Comparison of ENCODE assay signal across 9 mouse cellular contexts in genomic region chr6:120174602-120175115, GRCm38 (mm10).
A peak's percentile ranks its signal among the peaks of the same experiment; 100 is the strongest.
DNase-seq lines count a peak whose midpoint lies in the region; ATAC-seq and TF ChIP-seq lines count a peak whose summit lies in the region.
"Had no signal": no experiment of that assay in that cellular context is flagged by ENCODE, and none has a peak within 500 bp of the region (broad histone marks: within the 10 kb centered on the region; RNA-seq: fewer than 3 reads in every experiment).

No protein-coding gene starts in this region.

- H3K27ac ChIP-seq in forebrain, embryonic 11.5 days (ENCODE audit: low read depth, low read length): no peak overlapping the region
- no peak overlapping the region for H3K27ac ChIP-seq in forebrain, postnatal 0 days (ENCODE audit: low read depth, low read length)
- H3K27ac ChIP-seq in heart, embryonic 12.5 days (ENCODE audit: poor library complexity, severe bottlenecking): peak overlapping the region; percentile 92
- peak overlapping the region; percentile 98 for H3K27ac ChIP-seq in liver, embryonic 14.5 days

- no peaks in the 10 kb centered on the region for H3K36me3 ChIP-seq in forebrain, embryonic 11.5 days (ENCODE audit: control insufficient read depth, insufficient read depth, low read length)
- no peaks in the 10 kb centered on the region for H3K36me3 ChIP-seq in forebrain, postnatal 0 days (ENCODE audit: insufficient read depth)
- no peaks in the 10 kb centered on the region for H3K36me3 ChIP-seq in G1E (replicated peaks)
- H3K36me3 ChIP-seq in heart, embryonic 12.5 days: no peaks in the 10 kb centered on the region
- no peaks in the 10 kb centered on the region for H3K36me3 ChIP-seq in liver, embryonic 14.5 days (replicated peaks; ENCODE audit: control insufficient read depth, insufficient read depth, low read depth)

- DNase-seq in forebrain, embryonic 11.5 days (ENCODE audit: low spot score): no peak
- no peak for DNase-seq in forebrain, postnatal 0 days
- DNase-seq in G1E (ENCODE audit: low spot score): peak; percentile 65
- peak; percentile 92 to 95 (median 93) for DNase-seq in liver, embryonic 14.5 days (ENCODE audit: low read depth in 3 of 3, low spot score in 3 of 3)
- DNase-seq in cerebellum, postnatal 4 days (ENCODE audit: low spot score in 2 of 2): no peak
- DNase-seq in neural tube, embryonic 10.5 days (ENCODE audit: extremely low spot score, low spot score): no peak
- DNase-seq in embryo, embryonic 11 days: no peak

- no peaks in the 10 kb centered on the region for H3K4me1 ChIP-seq in forebrain, embryonic 11.5 days (replicated peaks; ENCODE audit: control insufficient read depth, insufficient read depth, low read length)
- H3K4me1 ChIP-seq in forebrain, postnatal 0 days (ENCODE audit: insufficient read depth): no peaks in the 10 kb centered on the region
- peaks cover 43% of the 10 kb centered on the region for H3K4me1 ChIP-seq in G1E (ENCODE audit: insufficient read depth, low read depth, low read length)
- H3K4me1 ChIP-seq in heart, embryonic 12.5 days (replicated peaks): peaks cover 38% of the 10 kb centered on the region
- H3K4me1 ChIP-seq in liver, embryonic 14.5 days (replicated peaks; ENCODE audit: control insufficient read depth in 2 of 2, insufficient read depth in 2 of 2, low read length in 1 of 2): peaks cover 42 to 52% of the 10 kb centered on the region in 2 experiments

- H3K27me3 ChIP-seq in forebrain, embryonic 11.5 days (ENCODE audit: control insufficient read depth, insufficient read depth, low read length): no peaks in the 10 kb centered on the region
- no peaks in the 10 kb centered on the region for H3K27me3 ChIP-seq in forebrain, postnatal 0 days (ENCODE audit: insufficient read depth, low read length)
- H3K27me3 ChIP-seq in G1E (ENCODE audit: insufficient read depth, low read length): peaks cover 21% of the 10 kb centered on the region
- no peaks in the 10 kb centered on the region for H3K27me3 ChIP-seq in heart, embryonic 12.5 days (replicated peaks)
- H3K27me3 ChIP-seq in liver, embryonic 14.5 days (ENCODE audit: control insufficient read depth, insufficient read depth, low read length): no peaks in the 10 kb centered on the region

- H3K9ac ChIP-seq in forebrain, embryonic 11.5 days (ENCODE audit: low read length): no peak overlapping the region
- no peak overlapping the region for H3K9ac ChIP-seq in forebrain, postnatal 0 days
- no peak overlapping the region for H3K9ac ChIP-seq in heart, embryonic 12.5 days
- peak overlapping the region; percentile 85 for H3K9ac ChIP-seq in liver, embryonic 14.5 days (replicated peaks)

- no peak for TF ChIP-seq CTCF in forebrain, postnatal 0 days (IDR thresholded peaks at IDR 0.05; ENCODE audit: low read depth)
- no peak for TF ChIP-seq CTCF in G1E (IDR thresholded peaks at IDR 0.05; ENCODE audit: low read depth, low read length)
- TF ChIP-seq CTCF in liver, embryonic 14.5 days (IDR thresholded peaks at IDR 0.05; ENCODE audit: low read depth): no peak

- 85% methylated on average over 7 of the region's 7 CpGs for WGBS in forebrain, embryonic 11.5 days
- 73% methylated on average over 7 of the region's 7 CpGs for WGBS in forebrain, postnatal 0 days
- WGBS in heart, embryonic 12.5 days: 12% methylated on average over 7 of the region's 7 CpGs
- WGBS in liver, embryonic 14.5 days (ENCODE audit: insufficient replicate concordance): 11% methylated on average over 7 of the region's 7 CpGs

- H3K9me3 ChIP-seq in forebrain, embryonic 11.5 days (ENCODE audit: control insufficient read depth, low read length): no peaks in the 10 kb centered on the region
- H3K9me3 ChIP-seq in forebrain, postnatal 0 days (ENCODE audit: low read length): no peaks in the 10 kb centered on the region
- no peaks in the 10 kb centered on the region for H3K9me3 ChIP-seq in G1E (replicated peaks)
- no peaks in the 10 kb centered on the region for H3K9me3 ChIP-seq in heart, embryonic 12.5 days (replicated peaks)
- H3K9me3 ChIP-seq in liver, embryonic 14.5 days (ENCODE audit: control insufficient read depth, low read length): no peaks in the 10 kb centered on the region

- TF ChIP-seq EP300 in liver, embryonic 14.5 days (IDR thresholded peaks at IDR 0.05; ENCODE audit: low read depth): peak; percentile 85

- peak; percentile 64; the same call in 1 of the 2 replicates for ATAC-seq in forebrain, embryonic 11.5 days (replicated peaks; ENCODE audit: low FRiP score)
- no peak for ATAC-seq in forebrain, postnatal 0 days
- peak; percentile 96 for ATAC-seq in G1E (ENCODE audit: extremely low read depth, insufficient number of reproducible peaks, low FRiP score, poor library complexity, severe bottlenecking)
- ATAC-seq in heart, embryonic 12.5 days (ENCODE audit: insufficient number of reproducible peaks, low FRiP score): peak; percentile 98
- peak; percentile 98 for ATAC-seq in liver, embryonic 14.5 days (ENCODE audit: insufficient read depth)

- no peak overlapping the region for H3K4me3 ChIP-seq in forebrain, embryonic 11.5 days (ENCODE audit: low read depth, low read length)
- no peak overlapping the region for H3K4me3 ChIP-seq in forebrain, postnatal 0 days (ENCODE audit: low read depth, low read length)
- H3K4me3 ChIP-seq in G1E (ENCODE audit: low read depth, low read length): peak overlapping the region; percentile 46; the same call in 1 of the 2 replicates
- H3K4me3 ChIP-seq in heart, embryonic 12.5 days: no peak overlapping the region
- H3K4me3 ChIP-seq in liver, embryonic 14.5 days (ENCODE audit: insufficient read depth in 1 of 2, low read depth in 2 of 2, low read length in 2 of 2): peak overlapping the region; percentile 41 to 56
- H3K4me3 ChIP-seq: myocyte had no signal

- no peak overlapping the region for H3K4me2 ChIP-seq in forebrain, embryonic 11.5 days (ENCODE audit: low read depth, low read length, severe bottlenecking)
- H3K4me2 ChIP-seq in forebrain, postnatal 0 days (ENCODE audit: low read depth): no peak overlapping the region
- peak overlapping the region; percentile 13 for H3K4me2 ChIP-seq in heart, embryonic 12.5 days
- H3K4me2 ChIP-seq in liver, embryonic 14.5 days (ENCODE audit: low read depth): peak overlapping the region; percentile 78

Comparison
In these comparisons a context has a peak if more than half of its experiments do, and no peak if none do; other contexts are left out.
1. DNase-seq: peak in G1E (single experiment) and liver, embryonic 14.5 days (3 of 3); none in forebrain, embryonic 11.5 days (single experiment), forebrain, postnatal 0 days (single experiment), cerebellum, postnatal 4 days (0 of 2), neural tube, embryonic 10.5 days (single experiment) and embryo, embryonic 11 days (single experiment).
2. H3K27ac ChIP-seq: peak in heart, embryonic 12.5 days (single experiment) and liver, embryonic 14.5 days (single experiment); none in forebrain, embryonic 11.5 days (single experiment) and forebrain, postnatal 0 days (single experiment).
3. H3K4me2 ChIP-seq: peak in heart, embryonic 12.5 days (single experiment) and liver, embryonic 14.5 days (single experiment); none in forebrain, embryonic 11.5 days (single experiment) and forebrain, postnatal 0 days (single experiment).
4. H3K4me3 ChIP-seq: peak in G1E (single experiment) and liver, embryonic 14.5 days (2 of 2); none in forebrain, embryonic 11.5 days (single experiment), forebrain, postnatal 0 days (single experiment) and heart, embryonic 12.5 days (single experiment).